22 mouse cellular contexts compared by ENCODE assay signal in the genomic region with DNA sequence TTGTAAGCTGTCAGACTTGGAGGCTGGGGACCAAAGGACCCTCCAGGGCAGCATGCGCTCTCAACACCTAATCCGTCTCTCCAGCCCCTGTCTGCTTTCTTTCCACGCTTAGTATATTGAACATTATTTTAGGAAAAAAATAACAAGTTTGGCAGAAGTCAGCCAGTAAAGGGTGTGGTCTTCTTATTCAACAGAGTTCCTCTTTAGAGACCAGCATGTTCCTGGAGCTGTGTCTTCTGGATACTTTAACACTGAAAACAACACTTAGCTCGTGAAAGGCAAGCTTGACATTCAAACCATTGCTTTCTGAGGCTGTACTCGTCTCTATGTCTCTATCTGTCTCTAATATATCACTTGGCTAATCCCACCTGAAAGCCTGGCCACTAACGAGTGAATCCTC. TPM values are rescaled to one million over a fixed set of nuclear protein-coding genes. Genes with fewer than 3 reads are reported as not detected.
DNase-seq lines count a peak whose midpoint lies in the region; ATAC-seq and TF ChIP-seq lines count a peak whose summit lies in the region.
"Had no signal": no experiment of that assay in that cellular context is flagged by ENCODE, and none has a peak within 500 bp of the region (broad histone marks: within the 10 kb centered on the region; RNA-seq: fewer than 3 reads in every experiment).

No protein-coding gene starts in this region.

- H3K27ac ChIP-seq in gastrocnemius, adult 2 months = peak overlapping the region; percentile 41
- H3K27ac ChIP-seq in bone marrow macrophage, adult 2 months (ENCODE audit: insufficient read depth, low read depth, low read length) = peak overlapping the region; percentile 41; the same call in 1 of the 2 replicates
- H3K27ac ChIP-seq: embryonic facial prominence, embryonic 10.5 days; embryonic facial prominence, embryonic 12.5 days; forebrain, embryonic 13.5 days; forebrain, embryonic 15.5 days had no signal

- TF ChIP-seq POLR2A in bone marrow macrophage, adult 2 months (IDR thresholded peaks at IDR 0.05; ENCODE audit: borderline replicate concordance, low read depth, low read length) = no peak

- TF ChIP-seq CTCF in gastrocnemius, adult 2 months (IDR thresholded peaks at IDR 0.05) = no peak
- no peak for TF ChIP-seq CTCF in bone marrow macrophage, adult 2 months (IDR thresholded peaks at IDR 0.05; ENCODE audit: low read depth, low read length)

- intact Hi-C loops in gastrocnemius, adult 2 months (cut with DNase I) = no loop called here

- peaks cover 15% of the 10 kb centered on the region for H3K4me1 ChIP-seq in bone marrow macrophage, adult 2 months (ENCODE audit: control insufficient read depth, insufficient read depth, low read length)
- H3K4me1 ChIP-seq: embryonic facial prominence, embryonic 10.5 days; embryonic facial prominence, embryonic 12.5 days; forebrain, embryonic 13.5 days; forebrain, embryonic 15.5 days had no signal

- DNase-seq in gastrocnemius, adult 2 months = no peak
- no peak for DNase-seq in gastrocnemius, postnatal 10 days
- DNase-seq in adrenal gland, postnatal 10 days = no peak
- DNase-seq: adrenal gland, adult 8-10 months; adrenal gland, postnatal 25 days; B cell, adult 2 months; cerebellum, adult 11-12 months; cerebellum, adult 2 months; cerebellum, adult 9-10 months; cerebellum, postnatal 10 days; cerebellum, postnatal 25 days; forebrain, postnatal 0 days had no signal

- no peak overlapping the region for H3K4me3 ChIP-seq in gastrocnemius, adult 2 months
- H3K4me3 ChIP-seq in bone marrow macrophage, adult 2 months (ENCODE audit: insufficient read depth, low read length) = no peak overlapping the region
- H3K4me3 ChIP-seq: embryonic facial prominence, embryonic 10.5 days; embryonic facial prominence, embryonic 12.5 days; forebrain, embryonic 13.5 days; forebrain, embryonic 15.5 days had no signal

- peak; percentile 60; the same call in 1 of the 2 replicates for ATAC-seq in monocyte, adult 5-6 weeks (replicated peaks; ENCODE audit: insufficient number of reproducible peaks, low FRiP score, low TSS enrichment, poor library complexity, severe bottlenecking)
- ATAC-seq: activated CD4-positive, CD25-positive, alpha-beta regulatory T cell, adult 4 months; CD4-positive, CD25-positive, alpha-beta regulatory T cell, adult 4 months; forebrain, embryonic 13.5 days; forebrain, embryonic 15.5 days; forebrain, postnatal 0 days; Patski had no signal

RNA-seq across cellular contexts. Expression of gene Abca9, which starts 10.9 kb away (rescaled TPM):
- total RNA-seq in gastrocnemius, adult 2 months (2021) = 10 to 100 TPM in 1 of 2 experiments, 1 to 10 TPM in 1; 7.4 to 13.2 TPM
- total RNA-seq in gastrocnemius, postnatal 10 days (2021) = 10 to 100 TPM; 20.9 to 26.2 TPM
- 66.7 and 77.2 TPM in 2 replicates for polyA plus RNA-seq in bone marrow macrophage, adult 2 months (2012; ENCODE audit: insufficient read depth, insufficient read length, missing spikeins)
- total RNA-seq in monocyte, adult 5-6 weeks (2017) = 20.2 to 26.0 TPM (median 23.9 TPM) in 3 replicates
- total RNA-seq in adrenal gland, postnatal 10 days (2021) = 10 to 100 TPM; 10.3 to 10.5 TPM
- polyA plus RNA-seq: activated CD4-positive, CD25-positive, alpha-beta regulatory T cell, adult 4 months; CD4-positive, CD25-positive, alpha-beta regulatory T cell, adult 4 months; G1E had no signal
